Mouse (Mus musculus): ENCODE data around the gene Map3k19. TPM values are rescaled to one million over a fixed set of nuclear protein-coding genes. Genes with fewer than 3 reads are reported as not detected.

Map3k19 gene
- polyA plus RNA-seq, 1 experiment from 2014 or later, result 0.54 TPM

DNA sequence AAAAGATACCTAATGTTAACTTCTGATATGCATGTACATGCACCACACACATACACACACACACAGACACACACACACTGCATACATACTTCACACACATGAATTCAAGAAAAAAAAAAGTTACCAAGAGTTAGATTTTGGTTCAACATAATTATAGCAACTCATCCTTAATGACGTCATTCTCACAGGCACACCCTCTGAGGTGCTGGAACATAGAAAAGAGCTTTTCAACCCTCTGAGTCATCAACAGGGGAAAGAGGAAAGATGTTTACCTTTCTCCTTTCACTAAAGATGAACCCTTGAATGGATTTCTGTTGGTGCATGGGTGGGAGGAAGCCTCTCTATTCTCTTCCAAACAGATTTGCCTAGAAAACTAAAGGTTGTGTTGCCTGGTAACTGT lies 16.2 kb downstream of the Map3k19 start:
- Histone ChIP-seq H3K9ac (no peak overlapping the region), H3K36me3 (no peaks in the 10 kb centered on the region), H3K9me3 (replicated peaks) (no peaks in the 10 kb centered on the region), H3K27me3 (no peaks in the 10 kb centered on the region), H3K4me1 (no peaks in the 10 kb centered on the region), H3K27ac (no peak overlapping the region), H3K4me3 (no peak overlapping the region), H3K4me2 (replicated peaks) (no peak overlapping the region)
- WGBS, result 58% methylated on average over 1 of the region's 1 CpGs
- no peak for ATAC-seq (ENCODE audit: low FRiP score)

DNA sequence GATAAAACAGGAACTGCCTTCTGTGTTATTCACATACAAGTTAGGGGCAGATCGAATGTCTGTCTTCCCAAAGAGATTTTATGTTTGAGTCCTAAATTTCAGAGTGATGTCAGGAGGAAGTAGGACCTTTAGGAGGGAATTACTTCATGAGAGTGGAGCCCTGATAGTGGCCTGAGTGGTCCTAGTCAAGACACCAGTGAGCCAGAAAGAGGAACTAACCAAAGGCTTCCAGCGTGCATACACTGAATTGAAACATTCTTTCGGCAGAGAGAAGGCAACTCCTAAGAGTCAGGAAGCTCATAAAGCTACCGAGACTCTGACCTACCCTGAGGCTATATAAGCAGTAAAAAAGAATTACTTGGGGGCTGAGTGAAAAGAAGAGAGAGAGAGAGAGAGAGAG lies 18.2 kb downstream of the Map3k19 start:
- Histone ChIP-seq H3K4me3 (no peak overlapping the region), H3K36me3 (no peaks in the 10 kb centered on the region), H3K27ac (no peak overlapping the region), H3K4me2 (replicated peaks) (no peak overlapping the region), H3K9me3 (replicated peaks) (no peaks in the 10 kb centered on the region), H3K4me1 (no peaks in the 10 kb centered on the region), H3K27me3 (no peaks in the 10 kb centered on the region), H3K9ac (no peak overlapping the region)
- 78% methylated on average over 4 of the region's 4 CpGs for WGBS
- no peak for ATAC-seq (ENCODE audit: low FRiP score)

DNA sequence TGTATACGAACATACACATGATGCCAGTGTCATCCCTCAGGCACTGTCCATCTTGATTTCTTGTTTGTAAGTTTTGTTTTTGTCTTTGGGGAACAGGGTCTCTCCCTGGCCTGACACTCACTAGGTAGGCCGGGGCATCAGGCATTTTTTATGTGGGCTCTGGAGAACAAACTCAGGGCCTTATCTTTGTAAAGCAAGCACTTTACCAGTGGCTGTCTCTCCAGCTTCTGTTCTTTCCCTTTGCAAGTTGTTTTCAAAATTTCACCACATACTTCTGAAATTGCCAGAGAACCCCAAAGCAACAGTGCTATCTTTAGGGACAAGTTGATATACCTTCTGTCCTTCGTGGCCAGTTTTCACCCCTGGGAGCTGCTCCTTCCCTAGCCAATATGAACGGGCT lies 20.6 kb downstream of the Map3k19 start:
- Histone ChIP-seq H3K9me3 (replicated peaks) (no peaks in the 10 kb centered on the region), H3K4me3 (no peak overlapping the region), H3K4me2 (replicated peaks) (no peak overlapping the region), H3K36me3 (no peaks in the 10 kb centered on the region), H3K9ac (no peak overlapping the region), H3K4me1 (no peaks in the 10 kb centered on the region), H3K27me3 (no peaks in the 10 kb centered on the region), H3K27ac (no peak overlapping the region)
- 69% methylated on average over 4 of the region's 4 CpGs for WGBS
- no peak for ATAC-seq (ENCODE audit: low FRiP score)

DNA sequence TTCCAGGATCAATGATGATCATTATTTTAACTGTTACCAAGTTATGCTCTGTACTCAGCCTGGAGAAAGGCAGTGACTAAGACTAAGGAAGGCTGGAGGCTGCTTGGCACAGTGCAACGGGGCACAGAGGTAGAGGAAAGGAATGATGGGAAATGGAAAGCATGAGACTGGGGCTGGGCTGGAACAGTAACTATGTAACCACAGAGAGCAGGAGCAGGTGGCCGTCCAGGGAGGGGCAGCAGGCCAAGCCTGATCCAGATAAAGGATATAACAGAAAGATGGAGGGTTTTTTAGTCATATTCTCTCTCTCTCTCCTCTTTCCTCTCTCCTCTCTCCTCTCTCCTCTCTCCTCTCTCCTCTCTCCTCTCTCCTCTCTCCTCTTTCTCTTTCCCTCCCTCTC lies 21.1 kb downstream of the Map3k19 start:
- H3K4me1 ChIP-seq, result no peaks in the 10 kb centered on the region
- H3K4me2 ChIP-seq (replicated peaks), result no peak overlapping the region
- H3K27ac ChIP-seq, result no peak overlapping the region
- 69% methylated on average over 2 of the region's 2 CpGs for WGBS
- no peak for ATAC-seq (ENCODE audit: low FRiP score)
- H3K4me3 ChIP-seq, result no peak overlapping the region
- H3K36me3 ChIP-seq, result no peaks in the 10 kb centered on the region
- H3K9me3 ChIP-seq (replicated peaks), result no peaks in the 10 kb centered on the region
- H3K9ac ChIP-seq, result no peak overlapping the region
- no peaks in the 10 kb centered on the region for H3K27me3 ChIP-seq

DNA sequence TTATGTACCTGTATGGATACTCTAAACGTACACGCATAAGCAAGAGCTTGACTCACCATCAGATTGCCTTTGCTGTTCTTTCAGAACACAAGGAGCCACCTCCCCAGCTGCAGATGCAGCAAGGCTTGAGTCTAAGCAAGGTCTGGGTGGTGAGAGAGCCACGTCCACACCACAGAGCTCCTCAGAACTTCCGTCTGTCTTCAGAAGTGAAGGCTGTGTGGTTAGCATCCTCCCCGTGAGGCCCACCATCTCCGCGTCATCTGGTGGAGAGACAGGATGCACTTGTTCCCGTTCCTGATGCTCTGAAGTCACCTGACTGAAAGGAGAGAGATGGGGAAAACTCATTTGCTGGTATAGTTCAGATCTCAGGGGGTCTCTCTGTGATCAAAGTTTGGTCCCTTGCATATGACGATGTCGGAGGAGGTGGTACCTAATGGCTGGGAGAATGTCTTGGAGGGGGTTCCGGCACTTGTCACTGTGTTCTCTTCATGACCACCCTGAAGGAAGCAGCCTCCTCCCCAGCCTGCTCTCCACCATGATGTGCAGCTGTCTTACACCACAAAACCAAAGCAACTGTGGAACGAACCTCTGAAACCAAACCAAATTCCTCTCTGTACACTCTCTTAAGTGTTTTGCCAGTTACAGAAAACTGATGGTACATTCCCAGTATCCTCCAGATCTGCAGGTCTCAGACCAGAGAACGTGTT lies 24.5 kb downstream of the Map3k19 start:
- no peak overlapping the region for H3K4me2 ChIP-seq (replicated peaks)
- H3K9ac ChIP-seq, result no peak overlapping the region
- no peak overlapping the region for H3K27ac ChIP-seq
- no peaks in the 10 kb centered on the region for H3K4me1 ChIP-seq
- no peaks in the 10 kb centered on the region for H3K9me3 ChIP-seq (replicated peaks)
- no peaks in the 10 kb centered on the region for H3K27me3 ChIP-seq
- WGBS, result 89% methylated on average over 13 of the region's 13 CpGs
- no peak for ATAC-seq (ENCODE audit: low FRiP score)
- no peaks in the 10 kb centered on the region for H3K36me3 ChIP-seq
- H3K4me3 ChIP-seq, result no peak overlapping the region

DNA sequence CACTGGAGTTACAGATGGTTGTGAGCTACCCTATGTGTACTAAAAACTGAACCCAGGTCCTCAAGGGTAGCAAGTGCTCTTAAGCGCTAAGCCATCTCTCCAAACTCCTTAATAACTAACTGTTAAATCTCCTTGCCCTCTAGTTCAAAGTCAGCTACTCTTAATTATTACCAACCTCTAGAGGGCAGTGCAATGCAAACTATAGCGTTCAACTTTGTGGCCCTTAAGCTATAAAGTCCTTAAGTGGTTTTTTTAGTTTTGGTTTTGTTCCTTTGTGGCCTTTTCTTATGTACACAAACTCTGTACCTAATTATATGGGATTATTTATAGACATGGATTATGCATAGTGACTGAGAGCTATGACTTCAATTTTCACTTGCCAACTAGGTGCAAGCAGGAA lies 27.5 kb downstream of the Map3k19 start:
- Histone ChIP-seq H3K9ac (no peak overlapping the region), H3K27ac (no peak overlapping the region), H3K27me3 (no peaks in the 10 kb centered on the region), H3K4me1 (no peaks in the 10 kb centered on the region), H3K4me3 (no peak overlapping the region), H3K9me3 (replicated peaks) (no peaks in the 10 kb centered on the region), H3K4me2 (replicated peaks) (no peak overlapping the region), H3K36me3 (no peaks in the 10 kb centered on the region)
- no peak for ATAC-seq (ENCODE audit: low FRiP score)
- 26% methylated on average over 2 of the region's 2 CpGs for WGBS

DNA sequence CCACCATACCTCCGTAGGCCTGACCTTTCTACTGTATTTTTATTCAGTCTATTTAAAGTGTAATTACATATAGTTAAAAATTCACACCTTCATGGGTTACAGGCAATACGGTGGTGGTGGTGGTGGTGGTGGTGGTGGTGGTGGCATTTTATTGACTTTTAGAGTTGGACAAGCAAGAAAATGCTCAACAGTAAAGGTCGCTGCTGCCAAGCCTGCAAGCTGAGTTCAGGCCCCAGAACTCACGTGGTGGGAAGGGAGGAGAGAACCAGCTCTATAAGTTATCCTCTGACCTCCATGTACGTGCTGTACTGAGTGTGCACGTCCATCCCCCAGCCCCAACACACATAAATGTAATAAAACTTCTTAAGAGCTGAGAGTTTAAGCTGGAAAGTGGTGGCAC lies 38.5 kb downstream of the Map3k19 start:
- no peaks in the 10 kb centered on the region for H3K9me3 ChIP-seq (replicated peaks)
- H3K9ac ChIP-seq, result no peak overlapping the region
- H3K4me1 ChIP-seq, result no peaks in the 10 kb centered on the region; the same call in 1 of the 2 replicates
- no peak overlapping the region for H3K4me3 ChIP-seq
- H3K36me3 ChIP-seq, result no peaks in the 10 kb centered on the region
- no peak overlapping the region for H3K4me2 ChIP-seq (replicated peaks)
- ATAC-seq (ENCODE audit: low FRiP score), result no peak
- WGBS, result 83% methylated on average over 6 of the region's 6 CpGs
- no peaks in the 10 kb centered on the region for H3K27me3 ChIP-seq
- no peak overlapping the region for H3K27ac ChIP-seq

DNA sequence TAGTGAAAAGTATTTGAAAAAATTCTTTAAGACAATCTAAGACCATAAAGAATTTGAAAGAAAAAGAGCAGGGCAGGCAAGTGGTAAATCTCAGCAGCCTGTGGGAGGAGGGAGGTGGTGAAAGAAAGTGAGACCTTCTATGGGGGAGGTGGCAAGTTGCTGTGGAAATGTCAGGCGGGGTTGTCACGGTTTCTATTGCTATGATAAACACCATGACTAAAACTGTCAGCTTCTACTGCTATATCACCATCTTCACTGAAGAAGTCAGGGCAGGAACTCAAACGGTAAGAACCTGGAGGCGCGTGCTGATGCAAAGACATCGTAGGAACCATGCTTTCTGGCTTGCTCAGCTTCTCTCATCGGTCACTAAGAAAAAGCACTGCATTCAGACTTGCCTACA lies 41.9 kb downstream of the Map3k19 start:
- Histone ChIP-seq H3K9me3 (replicated peaks) (no peaks in the 10 kb centered on the region), H3K4me2 (replicated peaks) (no peak overlapping the region), H3K27ac (no peak overlapping the region), H3K27me3 (no peaks in the 10 kb centered on the region), H3K9ac (no peak overlapping the region), H3K4me1 (no peaks in the 10 kb centered on the region; the same call in 1 of the 2 replicates), H3K36me3 (no peaks in the 10 kb centered on the region), H3K4me3 (no peak overlapping the region)
- WGBS, result 73% methylated on average over 7 of the region's 7 CpGs
- no peak for ATAC-seq (ENCODE audit: low FRiP score)

DNA sequence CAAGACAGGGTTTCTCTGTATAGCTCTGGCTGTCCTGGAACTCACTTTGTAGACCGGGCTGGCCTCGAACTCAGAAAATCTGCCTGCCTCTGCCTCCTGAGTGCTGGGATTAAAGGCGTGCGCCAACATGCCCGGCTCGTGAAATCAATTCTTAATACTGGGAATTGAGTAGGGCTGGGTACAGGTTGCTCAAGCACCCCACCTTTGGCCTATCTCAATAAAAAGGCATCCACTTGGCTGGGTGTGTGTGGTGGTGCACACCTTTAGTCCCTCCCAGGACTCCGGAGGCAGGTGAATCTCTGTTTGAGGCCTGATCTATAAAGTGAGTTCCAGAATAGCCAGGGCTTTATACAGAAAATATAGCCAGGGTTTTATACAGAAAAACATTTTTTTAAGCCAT lies 46.2 kb downstream of the Map3k19 start:
- H3K36me3 ChIP-seq, result peaks cover 13% of the 10 kb centered on the region
- no peak overlapping the region for H3K4me2 ChIP-seq (replicated peaks)
- no peaks in the 10 kb centered on the region for H3K9me3 ChIP-seq (replicated peaks)
- no peak overlapping the region for H3K27ac ChIP-seq
- no peaks in the 10 kb centered on the region; the same call in 1 of the 2 replicates for H3K4me1 ChIP-seq
- no peak overlapping the region for H3K4me3 ChIP-seq
- ATAC-seq (ENCODE audit: low FRiP score), result no peak
- 96% methylated on average over 7 of the region's 7 CpGs for WGBS
- no peaks in the 10 kb centered on the region for H3K27me3 ChIP-seq
- H3K9ac ChIP-seq, result no peak overlapping the region

DNA sequence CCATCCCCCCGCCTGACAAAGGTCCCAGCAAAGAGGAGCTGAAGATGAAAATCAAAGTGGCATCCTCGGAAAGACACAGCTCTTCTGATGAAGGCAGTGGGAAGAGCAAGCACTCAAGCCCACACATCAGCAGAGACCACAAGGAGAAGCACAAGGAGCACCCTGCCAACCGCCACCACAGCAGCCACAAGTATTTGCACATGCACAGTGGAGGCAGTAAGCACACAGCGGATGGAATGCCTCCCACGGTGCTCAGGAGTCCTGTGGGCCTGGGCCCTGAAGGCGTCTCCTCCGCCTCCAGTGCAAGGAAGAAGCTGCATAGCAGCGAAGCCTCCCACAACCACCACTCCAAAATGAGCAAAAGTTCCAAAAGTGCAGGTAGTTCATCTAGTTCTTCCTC lies 51.9 kb downstream of the Map3k19 start:
- peaks cover 47% of the 10 kb centered on the region for H3K36me3 ChIP-seq
- ATAC-seq (ENCODE audit: low FRiP score), result no peak
- no peak overlapping the region for H3K4me3 ChIP-seq
- H3K4me1 ChIP-seq, result no peaks in the 10 kb centered on the region
- 93% methylated on average over 8 of the region's 8 CpGs for WGBS
- H3K27ac ChIP-seq, result no peak overlapping the region
- H3K9me3 ChIP-seq (replicated peaks), result no peaks in the 10 kb centered on the region
- no peak overlapping the region for H3K9ac ChIP-seq
- H3K27me3 ChIP-seq, result no peaks in the 10 kb centered on the region
- no peak overlapping the region for H3K4me2 ChIP-seq (replicated peaks)

DNA sequence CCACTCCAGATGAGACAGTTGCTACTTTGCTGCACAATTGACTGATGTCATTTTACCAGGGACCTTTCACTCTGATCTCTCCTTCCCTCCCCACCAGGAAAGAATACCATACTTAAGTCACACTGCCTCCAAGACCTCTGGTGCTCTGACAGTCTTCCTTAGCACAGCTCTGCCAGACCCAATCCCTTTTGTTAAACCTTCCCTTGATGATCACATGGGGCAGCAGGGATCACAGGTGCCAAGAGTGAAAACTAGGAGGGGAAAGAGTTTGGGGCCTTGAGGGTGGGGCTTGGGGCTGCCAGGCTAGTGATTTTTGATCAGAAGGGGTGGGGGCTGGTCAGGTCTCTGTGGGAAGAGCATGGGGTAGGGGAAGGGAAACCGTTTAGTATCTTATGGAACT lies 58.1 kb downstream of the Map3k19 start:
- H3K4me1 ChIP-seq, result no peaks in the 10 kb centered on the region
- no peaks in the 10 kb centered on the region for H3K9me3 ChIP-seq (replicated peaks)
- no peak overlapping the region for H3K27ac ChIP-seq
- H3K27me3 ChIP-seq, result no peaks in the 10 kb centered on the region
- WGBS, result 73% methylated on average over 1 of the region's 1 CpGs
- H3K4me2 ChIP-seq (replicated peaks), result no peak overlapping the region
- no peak for ATAC-seq (ENCODE audit: low FRiP score)
- H3K9ac ChIP-seq, result no peak overlapping the region
- no peak overlapping the region for H3K4me3 ChIP-seq
- H3K36me3 ChIP-seq, result peaks cover 28% of the 10 kb centered on the region

DNA sequence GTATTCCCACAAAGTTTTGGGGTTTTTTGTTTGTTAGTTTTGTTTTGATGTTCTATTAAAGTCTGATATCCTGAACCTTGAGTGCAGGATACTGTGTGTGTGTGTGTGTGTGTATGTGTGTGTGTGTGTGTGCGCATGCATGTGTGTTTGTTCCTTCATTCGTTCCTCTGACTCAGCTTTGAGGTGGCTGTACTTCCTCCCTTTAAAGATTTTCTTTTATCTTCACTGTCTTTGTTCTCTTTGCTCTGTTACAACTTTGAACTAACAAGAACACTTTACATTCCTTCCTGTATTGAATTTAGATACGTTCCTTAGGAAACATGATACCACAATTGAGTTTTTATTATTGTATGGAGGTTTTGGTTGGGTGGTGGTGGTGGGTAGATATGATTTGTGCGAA lies 58.5 kb downstream of the Map3k19 start:
- ATAC-seq (ENCODE audit: low FRiP score), result no peak
- no peak overlapping the region for H3K4me3 ChIP-seq
- H3K27ac ChIP-seq, result no peak overlapping the region
- no peak overlapping the region for H3K4me2 ChIP-seq (replicated peaks)
- H3K4me1 ChIP-seq, result no peaks in the 10 kb centered on the region
- H3K27me3 ChIP-seq, result no peaks in the 10 kb centered on the region
- H3K36me3 ChIP-seq, result peaks cover 25% of the 10 kb centered on the region
- no peaks in the 10 kb centered on the region for H3K9me3 ChIP-seq (replicated peaks)
- WGBS, result 83% methylated on average over 4 of the region's 4 CpGs
- H3K9ac ChIP-seq, result no peak overlapping the region

DNA sequence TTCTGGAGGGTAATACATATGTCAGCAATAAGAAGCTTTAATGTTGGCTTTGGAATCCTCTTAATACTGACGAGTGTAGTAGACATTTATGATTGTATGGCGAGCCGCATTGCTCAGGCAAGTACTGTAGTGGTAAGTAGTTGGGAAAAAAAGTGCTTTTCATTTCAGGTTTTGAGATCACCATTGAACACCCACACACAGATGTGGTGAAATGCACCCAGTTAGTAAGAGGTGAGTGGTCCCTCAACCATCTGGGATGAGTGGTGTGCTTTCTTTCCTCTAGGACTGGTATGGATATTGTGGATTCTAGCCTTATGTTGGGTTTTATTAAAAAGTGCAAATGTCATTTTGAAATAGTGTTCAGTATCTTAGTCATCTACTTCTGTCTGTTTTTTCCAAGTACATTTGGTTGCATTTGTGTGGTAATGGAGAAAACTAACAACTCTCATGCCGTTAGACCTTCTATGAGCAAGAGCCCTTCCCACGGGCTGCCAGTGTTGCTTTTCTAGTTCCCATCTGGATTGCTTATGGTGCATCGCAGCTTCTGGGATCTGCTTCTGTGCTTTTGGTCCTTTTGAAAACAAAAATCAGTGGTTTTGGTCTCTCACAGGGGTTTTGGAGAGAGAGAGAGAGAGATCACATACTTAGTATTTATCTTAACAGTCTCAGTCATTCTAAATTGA lies 59.6 kb downstream of the Map3k19 start:
- no peak overlapping the region for H3K9ac ChIP-seq
- 94% methylated on average over 6 of the region's 6 CpGs for whole genome bisulfite sequencing
- H3K4me2 ChIP-seq (replicated peaks), result no peak overlapping the region
- H3K27ac ChIP-seq, result no peak overlapping the region
- ATAC-seq (ENCODE audit: low FRiP score), result no peak
- H3K27me3 ChIP-seq, result no peaks in the 10 kb centered on the region
- no peaks in the 10 kb centered on the region for H3K9me3 ChIP-seq (replicated peaks)
- no peak overlapping the region for H3K4me3 ChIP-seq
- peaks cover 22% of the 10 kb centered on the region for H3K36me3 ChIP-seq
- H3K4me1 ChIP-seq, result no peaks in the 10 kb centered on the region

Measured in hindbrain, embryonic 12.5 days (tissue).